Mouse (Mus musculus) erythroblast, embryonic 14.5 days (primary cell): ENCODE data around the gene Tor4a. TPM values are rescaled to one million over a fixed set of nuclear protein-coding genes. Genes with fewer than 3 reads are reported as not detected.
A peak's percentile ranks its signal among the peaks of the same experiment; 100 is the strongest.

Experiments
- H3K27me3 ChIP-seq: 2 replicates; pipeline ENCODE4 v1.6.1; 2012; ENCODE audit warnings: inconsistent platforms; ENCODE audit not compliant: control insufficient read depth
- H3K36me3 ChIP-seq: 2 replicates; pipeline ENCODE4 v1.6.1; 2012; ENCODE audit warnings: mild to moderate bottlenecking, inconsistent platforms; ENCODE audit not compliant: control insufficient read depth
- H3K4me1 ChIP-seq: 2 replicates; pipeline ENCODE4 v1.6.1; 2012; ENCODE audit warnings: inconsistent platforms; ENCODE audit not compliant: control insufficient read depth
- H3K4me3 ChIP-seq: replicated peaks from 2 replicates; pipeline ENCODE3; 2012; ENCODE audit warnings: moderate library complexity, mild to moderate bottlenecking, inconsistent platforms
- H3K9me3 ChIP-seq: 2 replicates; pipeline ENCODE4 v1.6.1; 2012; ENCODE audit warnings: low read length, inconsistent platforms, mixed read lengths; ENCODE audit not compliant: control insufficient read depth
- GATA1 ChIP-seq: IDR thresholded peaks from 2 replicates; pipeline ENCODE4 v1.6.1; 2012; ENCODE audit warnings: low read length, inconsistent platforms, mixed read lengths
- TAL1 ChIP-seq: IDR thresholded peaks from 3 replicates; pipeline ENCODE4 v1.6.1; 2012; ENCODE audit warnings: low read length, inconsistent platforms, mixed read lengths
- polyA plus RNA-seq: library from polyadenylated mRNA; stranded (reverse); fragments of >175 nt; gene quantifications from 2 replicates; pipeline ENCODE4 v1.2.3, GENCODE M21; 2012

Tor4a gene
- 0.02 and 0.03 TPM in 2 replicates for polyA plus RNA-seq

GRCm38 (mm10) chr2:25196172-25196954 is at the start of gene Tor4a:
Gene Tor4a, minus strand, starts transcription at chr2:25196886.
- Histone ChIP-seq H3K9me3 (no peaks in the 10 kb centered on the region), H3K36me3 (peaks cover 35% of the 10 kb centered on the region), H3K4me3 (peak within 1 kb of the TSS; percentile 66), H3K27me3 (peaks cover 7% of the 10 kb centered on the region), H3K4me1 (peaks cover 51% of the 10 kb centered on the region)
- TF ChIP-seq TAL1 (no peak), GATA1 (no peak)

GRCm38 (mm10) chr2:25244144-25244543 is 47.5 kb upstream of the Tor4a start:
- TF ChIP-seq TAL1 (no peak), GATA1 (no peak)
- no peak overlapping the region for H3K4me3 ChIP-seq
- peaks cover 44% of the 10 kb centered on the region for H3K36me3 ChIP-seq
- no peaks in the 10 kb centered on the region for H3K9me3 ChIP-seq
- H3K27me3 ChIP-seq, result peaks cover 34% of the 10 kb centered on the region
- peaks cover 36% of the 10 kb centered on the region for H3K4me1 ChIP-seq

GRCm38 (mm10) chr2:25243342-25243741 is 46.7 kb upstream of the Tor4a start:
- Histone ChIP-seq H3K4me1 (peaks cover 41% of the 10 kb centered on the region), H3K4me3 (no peak overlapping the region), H3K9me3 (no peaks in the 10 kb centered on the region), H3K27me3 (peaks cover 34% of the 10 kb centered on the region), H3K36me3 (peaks cover 36% of the 10 kb centered on the region)
- TF ChIP-seq GATA1, result no peak
- no peak for TF ChIP-seq TAL1

GRCm38 (mm10) chr2:25242101-25242506 is 45.4 kb upstream of the Tor4a start, which contains the start of the genes Rnf208 and Cysrt1:
Gene Rnf208, plus strand, starts transcription at chr2:25242255.
Gene Cysrt1, minus strand, starts transcription at chr2:25242452.
- Histone ChIP-seq H3K36me3 (peaks cover 23% of the 10 kb centered on the region), H3K4me1 (peaks cover 41% of the 10 kb centered on the region), H3K27me3 (peaks cover 36% of the 10 kb centered on the region), H3K4me3 (peak within 1 kb of the TSS; percentile 61), H3K9me3 (no peaks in the 10 kb centered on the region)
- TF ChIP-seq TAL1, result no peak
- TF ChIP-seq GATA1, result no peak

GRCm38 (mm10) chr2:25241438-25241775 is 44.7 kb upstream of the Tor4a start:
- H3K4me3 ChIP-seq, result peak overlapping the region; percentile 61
- TF ChIP-seq TAL1 (no peak), GATA1 (no peak)
- H3K27me3 ChIP-seq, result peaks cover 39% of the 10 kb centered on the region

GRCm38 (mm10) chr2:25240723-25241437 is 44.2 kb upstream of the Tor4a start:
- peaks cover 43% of the 10 kb centered on the region for H3K27me3 ChIP-seq

More at GRCm38 (mm10) chr2:25241438-25241775, 44.7 kb upstream of the Tor4a start:
- H3K36me3 ChIP-seq, result peaks cover 16% of the 10 kb centered on the region
- peaks cover 43% of the 10 kb centered on the region for H3K4me1 ChIP-seq
- H3K9me3 ChIP-seq, result no peaks in the 10 kb centered on the region

DNA sequence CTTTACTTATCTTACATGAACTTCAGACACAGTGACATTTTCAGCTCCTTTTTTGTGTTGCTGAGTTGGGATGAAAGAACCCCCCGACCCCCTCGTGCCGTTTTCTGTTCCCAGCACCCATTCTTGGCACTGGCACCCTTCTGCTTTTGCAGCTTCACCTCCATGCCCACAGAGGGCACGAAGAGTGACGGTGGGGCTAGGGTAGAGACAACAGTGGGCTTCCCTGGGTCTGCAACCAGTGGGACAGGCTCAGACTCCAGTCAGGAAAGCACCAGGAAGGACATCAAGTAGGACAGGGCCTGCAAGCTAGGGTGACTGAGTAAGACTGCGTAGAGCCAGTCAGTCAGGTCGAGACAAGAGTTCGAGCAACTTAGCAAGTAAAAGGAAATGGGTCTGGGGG is 43.6 kb upstream of the Tor4a start:
- Histone ChIP-seq H3K9me3 (no peaks in the 10 kb centered on the region), H3K27me3 (peaks cover 44% of the 10 kb centered on the region), H3K36me3 (peaks cover 5% of the 10 kb centered on the region), H3K4me3 (peak overlapping the region; percentile 61), H3K4me1 (peaks cover 47% of the 10 kb centered on the region)
- TF ChIP-seq TAL1, result no peak

More at GRCm38 (mm10) chr2:25240723-25241437, 44.2 kb upstream of the Tor4a start:
- H3K36me3 ChIP-seq, result peaks cover 11% of the 10 kb centered on the region
- peaks cover 47% of the 10 kb centered on the region for H3K4me1 ChIP-seq
- TF ChIP-seq TAL1, result no peak
- TF ChIP-seq GATA1, result no peak
- H3K9me3 ChIP-seq, result no peaks in the 10 kb centered on the region
- peak overlapping the region; percentile 61 for H3K4me3 ChIP-seq

DNA sequence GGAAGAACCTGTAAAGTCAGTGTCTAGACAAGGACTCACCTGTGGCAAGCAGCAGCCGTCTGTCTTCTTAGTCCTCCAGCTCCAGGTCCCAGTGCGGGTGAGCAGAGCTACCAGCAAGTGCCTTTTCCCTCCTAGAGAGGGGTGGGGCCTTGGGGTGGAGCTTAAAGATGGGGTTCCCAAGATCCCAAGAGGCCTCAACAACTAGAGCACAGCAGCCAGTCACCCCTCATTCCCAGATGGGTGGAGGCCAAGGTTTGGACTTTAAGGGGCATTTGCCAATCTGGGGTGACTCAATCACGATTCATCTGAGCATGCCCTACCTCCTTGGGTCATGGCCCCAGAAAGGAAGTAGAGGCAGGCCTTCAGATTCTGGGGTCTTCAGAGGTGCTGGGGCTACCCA is 43.1 kb upstream of the Tor4a start:
- TF ChIP-seq TAL1, result no peak
- no peak for TF ChIP-seq GATA1
- H3K4me1 ChIP-seq, result peaks cover 47% of the 10 kb centered on the region
- H3K9me3 ChIP-seq, result no peaks in the 10 kb centered on the region

DNA sequence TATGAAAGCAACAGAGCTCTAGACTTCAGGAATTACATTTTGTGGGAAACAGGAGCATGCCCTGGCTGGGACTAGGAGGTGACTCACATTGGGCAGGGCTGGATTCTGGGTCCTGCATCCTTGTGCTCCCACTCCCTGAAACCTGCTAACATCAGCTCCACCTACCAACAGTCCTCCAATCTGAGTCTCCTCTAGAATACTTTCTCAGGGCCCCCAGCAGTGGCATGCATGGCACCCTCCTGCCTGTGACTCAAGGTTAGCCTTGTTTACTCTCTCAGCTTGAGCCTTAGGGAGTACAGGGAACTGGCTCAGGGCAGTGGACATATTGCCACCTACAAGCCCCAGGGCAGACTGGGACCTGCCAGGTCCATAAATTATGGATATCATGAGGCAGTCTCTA is 41.4 kb upstream of the Tor4a start:
- Histone ChIP-seq H3K4me3 (no peak overlapping the region), H3K27me3 (peaks cover 34% of the 10 kb centered on the region), H3K36me3 (no peaks in the 10 kb centered on the region), H3K9me3 (no peaks in the 10 kb centered on the region), H3K4me1 (peaks cover 47% of the 10 kb centered on the region)
- TF ChIP-seq GATA1, result no peak
- TF ChIP-seq TAL1, result no peak

More for the DNA sequence above, 43.1 kb upstream of the Tor4a start:
- no peaks in the 10 kb centered on the region for H3K36me3 ChIP-seq
- H3K27me3 ChIP-seq, result peaks cover 44% of the 10 kb centered on the region
- no peak overlapping the region for H3K4me3 ChIP-seq

DNA sequence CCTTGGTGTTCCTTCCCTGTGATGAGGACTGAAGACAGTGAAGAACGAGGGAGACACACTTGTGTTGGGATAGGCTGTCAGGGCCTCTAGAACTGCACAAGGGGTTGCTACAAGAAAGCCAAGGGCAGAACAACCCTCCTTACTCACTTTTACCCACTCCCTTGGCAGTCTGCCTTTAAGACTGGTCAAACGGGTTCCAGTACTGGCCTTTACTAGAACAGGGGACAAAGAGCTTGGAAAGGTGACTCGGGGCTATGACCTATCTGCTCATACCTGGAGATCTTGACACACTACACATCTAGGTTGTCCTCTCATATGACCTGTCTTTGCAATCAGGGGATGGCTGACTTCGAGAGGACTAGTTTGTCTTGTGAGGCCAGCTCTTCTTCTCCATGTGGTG is 40.8 kb upstream of the Tor4a start:
- no peak for TF ChIP-seq GATA1
- no peak for TF ChIP-seq TAL1
- no peaks in the 10 kb centered on the region for H3K36me3 ChIP-seq
- no peak overlapping the region for H3K4me3 ChIP-seq
- H3K9me3 ChIP-seq, result no peaks in the 10 kb centered on the region
- H3K4me1 ChIP-seq, result peaks cover 44% of the 10 kb centered on the region
- peaks cover 28% of the 10 kb centered on the region for H3K27me3 ChIP-seq
